Mouse (Mus musculus): ENCODE measurements at regions not wholly inside any gene's neighbourhood (a gene's known extent, or its start where the extent isn't known, plus 50 kb on each side); places are given as distances from the start of the nearest gene placed in this dataset.

GRCm38 (mm10) chr19:25729103-25729502, 56.9 kb downstream of the Dmrt2 start:
- no peak for DNase-seq (ENCODE audit: low spot score in 2 of 2)

DNA sequence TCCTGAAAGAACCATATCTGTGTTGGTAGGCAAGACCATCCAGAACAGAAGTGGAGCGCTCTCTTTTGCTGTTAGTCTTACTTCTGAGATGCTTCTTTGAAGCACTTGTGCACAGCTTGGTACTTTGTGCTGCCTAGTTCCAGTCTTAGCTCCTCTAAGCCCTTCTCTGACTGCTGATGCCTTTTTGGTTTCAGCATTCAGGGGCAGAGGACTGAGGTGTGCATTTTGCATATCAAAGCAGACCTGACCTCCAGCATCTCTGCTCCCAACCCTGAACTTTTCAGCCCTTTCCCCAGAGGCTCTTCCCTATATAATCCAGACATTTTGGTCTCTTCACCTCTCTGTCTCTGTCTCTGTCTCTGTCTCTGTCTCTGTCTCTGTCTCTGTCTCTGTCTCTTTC, 57.4 kb downstream of the Dmrt2 start:
- DNase-seq (ENCODE audit: low spot score in 2 of 2), result no peak

GRCm38 (mm10) chr19:25778455-25778854, 106.2 kb downstream of the Dmrt2 start:
- no peak for DNase-seq (ENCODE audit: low spot score in 2 of 2)

DNA sequence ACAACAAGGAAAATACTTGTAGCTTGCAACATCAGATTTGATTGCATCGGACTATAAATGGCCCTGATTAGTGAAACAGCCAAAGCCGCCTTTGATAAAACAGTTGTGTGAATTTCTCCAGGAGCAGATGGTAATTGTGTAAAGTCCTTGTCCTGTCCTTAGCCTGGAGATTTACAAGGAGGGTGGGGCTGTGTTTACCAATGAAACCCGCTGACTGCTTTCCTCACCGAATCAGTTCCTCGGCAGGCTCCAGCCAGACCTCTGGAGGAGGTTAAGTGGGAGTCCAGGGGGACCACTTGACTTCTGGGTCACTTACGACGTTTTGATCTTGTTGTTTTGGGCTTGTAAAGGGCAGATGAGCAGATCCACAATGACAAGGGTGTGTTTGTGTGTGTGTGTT, 107.1 kb downstream of the Dmrt2 start:
- no peak for DNase-seq (ENCODE audit: low spot score in 2 of 2)

GRCm38 (mm10) chr19:25781314-25781713, 109.1 kb downstream of the Dmrt2 start:
- no peak for DNase-seq (ENCODE audit: low spot score in 2 of 2)

GRCm38 (mm10) chr19:25802692-25803091, 130.5 kb downstream of the Dmrt2 start:
- no peak for DNase-seq (ENCODE audit: low spot score in 2 of 2)

GRCm38 (mm10) chr19:25805351-25805750, 133.1 kb downstream of the Dmrt2 start:
- peak; percentile 13 to 27 for DNase-seq (ENCODE audit: low spot score in 2 of 2)

- no peak for DNase-seq (ENCODE audit: low spot score in 2 of 2)
Measured at GRCm38 (mm10) chr19:25813651-25814050, 141.4 kb downstream of the Dmrt2 start.

- no peak for DNase-seq (ENCODE audit: low spot score in 2 of 2)
Measured at GRCm38 (mm10) chr19:25845158-25845557, 172.9 kb downstream of the Dmrt2 start.

DNA sequence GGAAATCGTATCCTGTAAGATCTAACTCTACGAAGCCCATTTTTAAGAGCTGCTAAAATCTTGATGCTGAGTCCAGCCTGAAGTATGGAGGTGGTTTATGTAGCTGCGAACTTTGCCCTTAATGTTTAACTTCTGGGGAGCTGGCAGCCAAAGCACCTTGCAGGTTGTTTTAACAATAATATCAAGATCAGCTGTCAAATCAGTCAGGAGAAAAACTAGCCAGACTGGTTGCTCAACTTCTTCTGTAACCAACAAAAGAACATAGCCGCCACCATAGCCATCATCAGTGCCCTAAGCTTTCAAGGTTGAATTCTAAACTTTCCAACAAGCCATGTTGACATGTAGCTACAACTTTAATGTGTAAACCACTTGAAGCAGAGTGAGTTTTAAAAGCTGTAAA, 184.1 kb downstream of the Dmrt2 start:
- no peak for DNase-seq (ENCODE audit: low spot score in 2 of 2)

GRCm38 (mm10) chr19:25863312-25863711, 191.1 kb downstream of the Dmrt2 start:
- DNase-seq (ENCODE audit: low spot score in 2 of 2), result no peak

DNA sequence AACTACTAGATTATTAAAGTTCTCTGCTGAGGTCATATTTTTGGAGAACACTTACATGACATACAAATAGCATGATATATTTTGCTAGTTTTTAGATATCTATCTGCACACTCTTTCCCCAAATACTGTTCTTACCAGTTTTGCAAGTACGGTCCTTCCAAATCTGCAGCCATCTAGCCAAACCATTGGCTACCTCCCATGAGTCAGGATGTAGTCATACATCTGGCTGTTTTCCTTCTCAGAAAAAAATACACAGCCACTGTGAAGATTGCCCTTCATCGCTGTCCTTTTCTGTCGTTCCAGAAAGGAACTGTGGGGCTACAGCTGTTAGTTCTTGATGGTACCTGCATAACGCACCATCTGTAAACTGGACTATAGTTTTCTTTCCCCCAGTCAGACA, 234.5 kb downstream of the Dmrt2 start:
- no peak for DNase-seq (ENCODE audit: low spot score in 2 of 2)

DNA sequence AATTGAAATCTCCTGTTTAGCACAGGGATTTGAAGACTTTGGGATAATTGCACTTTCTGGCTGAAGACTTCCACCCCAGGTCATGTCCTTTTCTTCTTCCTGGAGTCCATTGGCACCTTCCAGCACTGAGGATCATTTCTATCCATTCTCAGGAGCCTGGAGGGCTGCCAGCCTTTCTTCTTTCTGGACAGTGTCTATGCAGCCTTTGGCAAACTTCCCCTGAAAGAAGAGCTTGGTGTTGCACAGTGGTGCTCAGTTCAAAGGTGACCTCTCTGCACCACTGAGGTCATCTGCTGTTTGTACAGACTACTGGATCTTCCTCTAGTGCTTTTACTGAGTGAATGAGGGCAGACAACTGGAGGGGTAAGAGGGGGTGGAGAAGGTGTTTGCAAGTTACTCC, 249.8 kb downstream of the Dmrt2 start:
- DNase-seq (ENCODE audit: low spot score in 2 of 2), result no peak

DNA sequence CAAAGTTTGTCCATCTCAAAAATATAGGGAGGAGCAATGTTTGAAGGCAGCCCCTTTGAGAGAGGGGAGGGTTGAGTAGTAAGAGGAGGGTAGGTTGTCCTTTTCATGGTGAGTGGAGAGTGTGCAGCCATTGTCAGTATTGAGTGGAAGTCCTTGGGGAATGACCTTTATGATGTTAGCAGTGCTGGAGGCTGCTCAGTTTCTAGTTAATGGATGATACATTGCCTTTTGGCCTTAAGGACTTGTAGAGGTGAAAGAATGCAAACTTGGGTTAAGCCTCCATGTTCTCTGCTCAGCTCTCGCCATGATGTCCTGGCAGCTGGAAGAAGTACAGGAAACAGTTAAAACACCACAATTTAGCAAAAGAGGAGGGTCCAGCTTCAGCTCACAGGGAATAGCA, 250.6 kb downstream of the Dmrt2 start:
- DNase-seq (ENCODE audit: low spot score in 2 of 2), result no peak

DNA sequence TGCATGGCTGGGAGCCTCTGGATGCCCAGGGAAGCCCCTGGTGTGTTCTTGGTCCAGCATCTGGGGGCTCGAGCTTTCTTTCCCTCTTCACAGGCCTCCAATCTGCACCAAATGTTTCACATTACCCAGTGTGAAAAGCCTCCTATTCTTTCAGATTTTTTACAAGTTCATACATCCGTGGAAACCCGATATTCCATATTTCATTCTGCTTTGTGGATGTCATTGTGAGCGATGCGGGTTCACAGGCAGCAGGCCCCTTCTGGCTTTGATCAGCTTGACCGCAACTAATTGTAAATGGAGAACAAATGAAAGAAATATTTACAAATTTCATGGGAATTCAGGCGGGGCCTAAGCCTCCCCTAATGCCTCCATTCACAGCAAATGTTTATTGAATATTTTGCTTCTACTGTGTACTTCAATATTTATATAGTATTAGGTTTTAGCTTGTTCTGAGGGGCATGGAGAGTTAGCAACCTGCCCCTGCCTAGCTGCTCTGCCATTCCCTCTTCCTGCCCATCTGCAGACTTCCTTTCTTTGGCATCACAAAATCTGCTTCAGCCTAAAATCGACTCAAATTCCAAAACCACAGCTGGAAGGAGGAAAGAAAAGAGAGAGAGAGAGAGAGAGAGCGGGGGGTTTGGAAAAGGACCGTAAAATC, 251.6 kb downstream of the Dmrt2 start:
- DNase-seq (ENCODE audit: low spot score in 2 of 2), result no peak

DNA sequence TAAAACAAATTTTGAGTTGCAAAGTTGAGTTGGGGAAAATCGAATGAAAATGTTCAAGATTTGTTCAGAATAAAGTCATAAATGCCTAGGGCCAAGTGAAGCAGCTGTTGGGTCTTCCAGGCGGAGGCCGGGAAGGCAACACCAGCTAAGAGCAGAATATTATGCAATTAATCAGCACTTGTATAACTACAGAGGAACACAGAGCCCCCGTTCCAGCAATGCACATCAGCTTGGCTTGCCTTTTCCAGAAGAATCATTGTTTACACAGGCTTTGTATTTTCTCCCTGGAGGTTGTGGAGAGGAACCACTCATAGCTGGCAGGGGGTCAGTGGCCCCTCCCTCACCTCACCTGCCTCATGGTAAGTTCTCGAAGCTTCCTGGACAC, 252.2 kb downstream of the Dmrt2 start:
- DNase-seq (ENCODE audit: low spot score in 2 of 2), result no peak

GRCm38 (mm10) chr19:25927220-25927619, 255.0 kb downstream of the Dmrt2 start:
- DNase-seq (ENCODE audit: low spot score in 2 of 2), result no peak

GRCm38 (mm10) chr19:25937343-25937742, 265.1 kb downstream of the Dmrt2 start:
- no peak for DNase-seq (ENCODE audit: low spot score in 2 of 2)

GRCm38 (mm10) chr19:25971210-25971609, 299.0 kb downstream of the Dmrt2 start:
- no peak for DNase-seq (ENCODE audit: low spot score in 2 of 2)

DNA sequence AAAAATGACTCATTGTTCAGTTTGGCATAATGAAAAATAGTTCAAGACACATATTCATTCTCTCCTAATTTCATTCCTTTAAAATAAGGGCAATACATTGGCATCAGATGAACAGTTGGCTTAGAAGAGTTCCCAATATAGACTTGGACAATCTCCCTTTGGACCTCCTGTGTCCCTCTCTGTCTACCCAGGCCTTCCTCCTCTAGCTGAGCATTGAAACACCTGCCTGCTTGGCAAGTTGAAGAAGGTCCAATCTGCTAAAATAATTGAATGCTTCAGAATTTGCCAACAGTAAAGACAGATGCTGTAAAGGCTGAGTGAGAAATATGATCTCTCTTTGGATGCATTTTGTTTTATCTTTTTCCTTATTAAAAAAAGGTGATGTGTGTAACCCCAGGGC, 303.0 kb downstream of the Dmrt2 start:
- DNase-seq (ENCODE audit: low spot score in 2 of 2), result no peak

- no peak for DNase-seq (ENCODE audit: low spot score in 2 of 2)
Measured at GRCm38 (mm10) chr19:25980308-25980707, 308.1 kb downstream of the Dmrt2 start.

DNA sequence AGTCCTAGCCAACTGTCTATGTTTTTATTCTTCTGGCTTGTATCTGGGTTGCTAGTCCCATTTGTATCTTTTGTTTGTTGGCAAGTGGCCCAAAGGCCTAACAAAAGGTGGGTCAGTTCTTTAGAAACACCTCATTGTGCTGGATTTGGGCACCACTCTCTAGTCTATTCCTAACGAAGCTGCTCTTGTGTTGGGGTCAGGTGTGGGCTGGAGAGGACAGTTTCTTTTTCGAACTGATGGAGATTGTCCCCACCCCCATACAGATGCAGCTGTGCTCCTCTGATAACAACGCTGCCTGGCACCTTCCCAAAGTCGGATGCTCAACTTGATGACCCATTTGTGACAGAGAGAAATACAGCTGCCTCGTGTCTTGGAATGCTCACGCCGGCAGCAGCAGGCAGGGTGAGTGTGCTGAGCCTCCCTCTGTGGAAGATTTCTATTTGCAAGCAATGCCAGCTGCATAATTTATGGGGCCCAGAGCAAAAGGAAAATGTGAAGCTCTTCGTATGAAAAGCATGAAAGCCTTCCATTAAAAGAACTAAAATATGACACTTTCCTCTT, 342.5 kb downstream of the Dmrt2 start:
- peak; percentile 27 to 36 for DNase-seq (ENCODE audit: low spot score in 2 of 2)

GRCm38 (mm10) chr19:26021141-26021540, 348.9 kb downstream of the Dmrt2 start:
- no peak for DNase-seq (ENCODE audit: low spot score in 2 of 2)

- no peak for DNase-seq (ENCODE audit: low spot score in 2 of 2)
Measured at GRCm38 (mm10) chr19:26026103-26026502, 353.9 kb downstream of the Dmrt2 start.
